Mouse (Mus musculus) adrenal gland, adult 2 months (tissue): ENCODE data around the gene Slc7a3. TPM values are rescaled to one million over a fixed set of nuclear protein-coding genes. Genes with fewer than 3 reads are reported as not detected.
"Not testable (repeated sequence)": the region's sequence is repeated elsewhere in the genome, so short reads cannot be mapped to it uniquely, and the experiment has no call there.

Experiments used
- DNase-seq: peaks from one replicate; pipeline ENCODE4 v3.0.0; 2021
- long read RNA-seq: library from polyadenylated mRNA; stranded (forward); transcript quantifications from one replicate; pipeline ENCODE4 v2.0.0, GENCODE M21; 2021
- polyA plus RNA-seq: library from polyadenylated mRNA; depleted of rRNA; stranded (reverse); fragments of >200 nt; gene quantifications from 2 replicates; pipeline ENCODE4 v1.2.3, GENCODE M21; 2012; rRNA removed
- total RNA-seq, 2 experiments: library from RNA; stranded (reverse); gene quantifications; 2 replicates each; pipeline ENCODE4 v1.2.3; 2021

Slc7a3 gene
- total RNA-seq (under 1 TPM; 0.55 to 0.95 TPM), polyA plus RNA-seq (1.0 and 1.8 TPM in 2 replicates)
- long read RNA-seq: 0 reads

DNA sequence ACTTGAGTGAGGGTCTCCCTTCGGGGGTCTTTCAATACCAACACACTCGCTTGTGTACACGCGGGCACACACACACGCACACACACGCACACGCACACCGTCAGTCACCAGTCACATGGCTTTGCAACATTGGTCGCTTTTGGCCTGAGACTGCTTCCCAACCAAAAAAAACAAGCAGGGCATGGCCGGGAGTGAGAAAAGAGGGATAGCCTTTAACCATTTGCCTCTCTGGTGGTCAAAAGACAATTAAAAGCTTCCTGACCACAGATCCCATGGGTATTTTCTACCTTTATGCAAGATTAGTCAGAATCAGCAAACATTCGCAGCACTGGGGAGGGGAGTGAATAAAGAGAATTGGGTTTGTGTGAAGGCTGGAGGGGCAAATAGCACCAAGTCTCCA, at the start of gene Slc7a3:
Gene Slc7a3 (minus strand): TSS at position 101 of the 400 bp plus-strand sequence.
- DNase-seq: no peak

DNA sequence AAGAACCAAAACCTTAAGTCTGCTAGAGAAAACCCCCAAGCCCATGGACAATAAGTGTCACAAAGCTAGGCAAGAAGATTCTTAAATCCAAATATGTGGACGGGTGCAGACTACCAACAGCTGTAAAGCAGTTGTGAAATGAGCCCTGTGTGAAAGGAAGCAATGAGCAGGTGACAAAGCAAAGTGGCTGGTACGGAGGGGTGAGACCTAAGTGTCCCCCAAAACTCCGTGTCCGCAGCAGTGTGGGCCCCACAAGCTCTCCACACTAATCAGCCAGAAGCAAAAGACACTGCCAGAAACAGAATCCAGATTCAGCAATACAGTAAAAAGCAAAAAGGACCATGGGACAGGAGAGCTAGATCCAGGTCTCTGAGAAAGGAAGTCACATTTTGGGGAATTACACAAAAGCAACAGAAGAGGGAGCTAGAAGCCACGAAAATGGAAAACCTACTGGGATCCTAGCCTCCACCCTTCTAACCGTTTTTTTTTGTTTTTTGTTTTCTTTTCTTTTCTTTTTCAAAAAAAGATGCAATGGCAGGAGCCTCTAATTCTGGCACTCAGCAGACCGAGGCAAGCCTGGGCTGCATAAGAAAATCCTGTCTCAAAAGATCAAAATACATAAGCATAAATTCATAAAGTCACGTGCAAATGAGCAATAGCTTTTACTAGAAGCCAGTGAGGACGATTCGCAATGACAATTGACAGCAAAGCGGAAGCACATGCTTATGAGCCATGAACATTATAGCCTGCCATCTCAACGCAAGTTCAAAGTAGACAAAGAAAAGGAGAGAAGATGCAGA, 46.4 kb upstream of the Slc7a3 start:
- DNase-seq: no peak

DNA sequence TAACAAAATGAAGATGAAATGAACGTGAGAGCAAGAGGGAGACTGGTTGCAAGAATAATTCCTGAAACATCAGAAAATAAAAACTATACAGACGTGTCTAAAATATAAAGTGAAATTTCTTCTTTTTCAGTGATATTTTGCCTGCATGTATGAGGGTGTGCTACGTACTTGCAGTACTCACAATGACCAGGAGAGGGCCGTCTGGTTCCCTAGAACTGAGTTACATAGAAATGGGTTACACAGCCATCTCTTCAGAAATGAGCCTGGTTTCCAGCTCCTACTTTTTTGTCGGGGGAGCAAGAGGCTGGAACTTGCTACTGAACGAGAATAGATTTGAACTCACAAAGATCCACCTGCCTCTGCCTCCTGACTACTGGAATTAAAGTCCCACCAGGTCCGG, 45.2 kb upstream of the Slc7a3 start:
- DNase-seq: peak; percentile 40

DNA sequence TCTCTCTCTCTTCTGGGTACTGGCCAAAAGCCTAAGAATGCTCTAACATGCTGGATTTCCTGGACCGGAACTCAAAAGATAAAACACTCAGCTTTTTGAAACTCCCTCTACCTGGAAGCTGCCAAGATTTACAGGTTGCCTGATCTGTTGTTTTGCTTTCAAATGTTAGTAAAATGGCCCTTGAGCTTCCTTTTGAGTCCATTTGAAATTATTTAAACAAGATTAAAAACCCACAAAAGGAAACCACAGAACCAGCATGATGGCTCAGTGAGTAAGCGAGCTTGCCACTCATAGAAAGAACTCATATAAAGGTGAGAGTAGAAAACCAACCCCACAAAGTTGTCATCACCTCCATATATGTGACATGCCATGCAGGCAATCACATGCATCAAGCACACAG, 42.7 kb upstream of the Slc7a3 start:
- DNase-seq: no peak

DNA sequence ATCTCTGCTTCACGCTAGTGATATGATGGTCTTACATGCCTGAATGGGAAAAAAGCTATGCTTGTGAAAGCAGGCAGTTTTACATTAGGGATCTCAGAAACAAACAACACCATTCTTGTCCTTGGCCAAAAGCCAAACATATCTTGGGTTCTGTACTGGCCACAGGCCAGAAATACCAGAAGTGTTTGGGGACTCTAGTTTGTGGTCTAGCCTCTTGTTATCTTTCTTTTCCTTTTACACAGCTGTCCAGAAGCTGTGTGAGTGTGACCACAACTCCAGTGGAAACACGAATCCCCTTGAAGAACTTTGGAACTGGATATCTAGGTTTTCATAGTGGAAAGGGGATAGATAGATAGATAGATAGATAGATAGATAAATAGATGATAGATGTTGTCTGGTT, 41.2 kb upstream of the Slc7a3 start:
- DNase-seq: no peak

DNA sequence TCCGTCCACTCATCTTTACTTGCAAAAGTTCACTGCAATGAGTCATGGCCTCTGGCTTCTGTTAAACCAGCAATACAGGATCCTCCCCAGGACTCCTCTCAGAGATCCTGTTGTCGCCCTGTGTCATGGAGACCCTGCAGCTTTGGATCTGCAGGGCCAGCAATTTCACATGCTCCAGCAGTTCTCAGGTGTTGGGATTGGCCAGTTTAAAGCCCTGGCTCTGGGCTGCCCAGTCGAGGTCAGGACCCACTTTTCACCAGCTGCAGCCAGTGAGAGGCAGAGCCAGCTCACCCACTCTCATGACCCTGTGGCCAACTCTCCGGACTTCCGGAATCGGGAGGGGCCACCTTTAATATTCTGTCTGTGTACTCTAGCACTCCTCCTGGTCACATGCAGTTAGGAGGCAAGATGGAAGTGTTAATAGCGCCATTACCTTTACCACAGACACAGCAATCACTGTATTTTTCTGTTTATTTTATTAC, 40.7 kb upstream of the Slc7a3 start:
- peak; percentile 71 for DNase-seq

DNA sequence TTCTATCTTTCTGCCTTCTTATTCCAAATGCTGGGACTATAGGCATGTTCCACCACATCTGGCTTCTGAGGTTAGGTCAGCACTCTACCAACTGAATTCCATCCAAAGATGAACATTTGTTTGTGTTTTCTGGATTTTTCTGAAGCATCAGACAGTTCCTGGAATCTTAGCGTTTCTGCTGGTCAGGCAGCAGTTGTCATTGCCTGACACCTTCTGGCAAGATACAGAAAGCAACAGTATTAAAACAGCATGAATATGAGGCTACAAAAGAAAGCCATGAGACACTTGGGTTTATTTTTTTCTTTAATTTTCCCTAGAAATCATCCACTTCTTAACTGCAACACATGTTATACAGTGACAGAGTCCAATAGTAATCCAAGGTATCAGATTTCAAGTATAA, 34.7 kb upstream of the Slc7a3 start:
- no peak for DNase-seq

DNA sequence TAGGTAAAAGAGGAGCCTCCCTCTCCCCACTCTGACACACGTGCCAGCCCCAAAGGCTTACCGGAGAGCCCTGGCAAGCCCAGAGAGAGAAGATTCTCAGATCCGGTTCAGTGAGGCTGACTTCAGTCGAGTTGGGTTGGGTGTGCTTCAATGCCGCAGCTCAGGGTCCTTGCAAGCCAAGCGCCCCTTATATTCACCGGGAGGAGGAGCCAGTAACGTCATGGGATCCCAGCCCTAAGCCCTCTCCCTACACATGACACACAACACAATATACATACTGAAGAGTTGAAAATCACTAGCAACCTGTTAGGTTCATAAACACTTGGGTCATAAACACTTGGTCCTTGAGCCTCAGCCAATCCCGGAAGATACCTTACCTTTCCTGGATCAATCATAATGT, 609 bp downstream of the Slc7a3 start:
- not testable (repeated sequence) for DNase-seq

DNA sequence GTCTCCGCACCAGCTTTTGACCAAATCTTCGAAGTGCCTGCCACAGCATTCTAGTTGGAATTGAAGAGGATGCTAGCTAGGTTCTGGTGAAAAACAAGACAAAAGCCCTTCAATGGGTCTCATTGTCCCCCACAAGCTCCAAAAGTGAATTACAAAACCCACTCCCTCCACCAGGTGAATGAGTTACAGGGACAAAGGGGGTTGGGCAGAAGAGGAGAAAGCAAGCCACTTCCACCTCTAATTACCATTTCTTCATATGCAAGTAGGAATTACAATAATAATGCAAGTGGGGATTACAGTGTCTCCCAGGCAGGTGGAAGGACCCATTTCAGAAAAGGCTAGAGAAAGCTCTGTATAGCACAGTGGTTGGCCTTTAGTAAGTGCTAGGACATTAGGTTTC, 1.6 kb downstream of the Slc7a3 start:
- DNase-seq: no peak

DNA sequence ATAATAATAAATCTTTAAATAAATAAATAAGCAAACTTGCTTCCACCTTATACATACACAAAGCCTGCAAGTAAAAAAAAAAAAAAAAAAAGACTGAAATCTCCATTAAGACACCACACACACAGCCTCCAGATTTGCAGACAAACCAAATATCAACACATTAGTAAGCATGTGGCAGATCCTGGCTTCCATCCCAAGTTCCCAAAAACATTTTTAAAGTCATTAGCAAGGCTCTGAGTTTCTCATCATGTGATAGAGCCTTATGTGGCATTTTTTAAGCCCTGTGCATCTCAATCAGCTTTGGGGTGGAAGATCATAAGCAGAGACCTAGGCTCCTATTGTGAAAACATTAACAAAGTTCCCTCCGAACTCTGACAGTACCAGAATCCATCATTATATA, 20.6 kb downstream of the Slc7a3 start:
- no peak for DNase-seq

DNA sequence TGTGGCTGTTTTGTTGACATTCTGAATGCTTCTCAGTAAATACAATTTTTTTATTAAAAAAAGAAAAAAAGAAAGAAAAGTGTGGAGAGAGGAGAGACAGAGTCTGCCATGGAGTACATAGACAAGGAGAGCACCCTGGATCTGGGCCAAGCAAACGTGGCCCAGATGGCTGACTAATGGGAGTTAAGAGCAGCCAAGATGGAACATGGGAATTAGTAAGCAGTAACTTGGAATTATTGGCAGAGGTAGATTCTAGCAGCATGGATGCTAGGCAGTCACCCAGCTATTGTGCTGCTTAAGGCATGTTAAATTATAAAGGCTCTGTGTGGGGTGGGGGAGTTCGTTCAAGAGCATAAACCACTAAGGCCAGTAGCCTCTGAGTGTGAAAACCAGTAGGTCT, 22.3 kb downstream of the Slc7a3 start:
- peak; percentile 14 for DNase-seq

DNA sequence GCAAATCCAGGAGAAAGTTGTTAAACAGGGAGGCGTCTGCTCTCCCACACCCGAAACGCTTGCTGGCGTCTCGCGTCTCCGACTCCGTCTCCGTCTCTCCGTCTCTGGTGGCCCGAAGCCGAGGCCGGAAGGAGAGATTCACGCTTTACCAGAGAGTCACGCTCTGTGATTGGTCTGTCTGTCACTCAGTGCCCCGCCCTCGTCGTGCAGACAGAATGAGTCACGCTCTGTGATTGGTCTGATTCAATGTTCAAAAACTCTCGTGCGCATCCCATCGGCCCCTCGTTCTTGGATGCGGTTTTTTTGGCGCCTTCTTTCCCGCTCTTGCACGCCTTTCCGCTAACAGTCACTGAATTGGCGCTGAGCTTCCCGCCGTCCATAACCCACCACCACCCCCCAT, 26.3 kb downstream of the Slc7a3 start, which contains the start of gene Tex11:
Gene Tex11 (minus strand): TSS at position 127 of the 400 bp plus-strand sequence.
- DNase-seq: no peak

Other genes with a start within 250 kb of the Slc7a3 start
- under 1 TPM; 0.10 to 0.12 TPM for gene Tex11, start 26.4 kb downstream of the Slc7a3 start, total RNA-seq
- gene Tex11, start 26.4 kb downstream of the Slc7a3 start, polyA plus RNA-seq: not detected in 2 replicates
- gene Snx12, start 136.5 kb upstream of the Slc7a3 start, total RNA-seq: 10 to 100 TPM; 58.8 to 58.9 TPM
- 18.0 and 18.3 TPM in 2 replicates for gene Snx12, start 136.5 kb upstream of the Slc7a3 start, polyA plus RNA-seq
- 10 to 100 TPM; 25.6 to 32.9 TPM for gene Foxo4, start 168.5 kb upstream of the Slc7a3 start, total RNA-seq
- 39.0 and 42.5 TPM in 2 replicates for gene Foxo4, start 168.5 kb upstream of the Slc7a3 start, polyA plus RNA-seq
- gene Gm614, start 178.0 kb upstream of the Slc7a3 start, total RNA-seq: not detected
- not detected in 2 replicates for gene Gm614, start 178.0 kb upstream of the Slc7a3 start, polyA plus RNA-seq
- 1 to 10 TPM; 5.9 to 8.4 TPM for gene Il2rg, start 182.2 kb upstream of the Slc7a3 start, total RNA-seq
- 3.7 TPM in 2 replicates for gene Il2rg, start 182.2 kb upstream of the Slc7a3 start, polyA plus RNA-seq
- gene Gm20489, start 183.0 kb upstream of the Slc7a3 start, total RNA-seq: not detected
- gene Gm20489, start 183.0 kb upstream of the Slc7a3 start, polyA plus RNA-seq: not detected in 2 replicates
- gene Med12, start 188.0 kb upstream of the Slc7a3 start, total RNA-seq: 10 to 100 TPM; 30.2 to 36.4 TPM
- 132 and 157 TPM in 2 replicates for gene Med12, start 188.0 kb upstream of the Slc7a3 start, polyA plus RNA-seq
- 10 to 100 TPM in 1 of 2 experiments, 1 to 10 TPM in 1; 5.2 to 28.2 TPM for gene Nlgn3, start 213.1 kb upstream of the Slc7a3 start, total RNA-seq
- gene Nlgn3, start 213.1 kb upstream of the Slc7a3 start, polyA plus RNA-seq: 2.8 and 3.9 TPM in 2 replicates